Mouse (Mus musculus) bone marrow, adult 2 months (tissue): Measurements from ENCODE around the gene Nek2. TPM values are rescaled to one million over a fixed set of nuclear protein-coding genes. Genes with fewer than 3 reads are reported as not detected.

Experiments used
- H3K27ac ChIP-seq: fragments of 200-500 bp; 2 replicates; pipeline ENCODE4 v1.5.1; 2012; ENCODE audit warnings: low read depth, mild to moderate bottlenecking, control low read depth, inconsistent platforms, low read length; ENCODE audit not compliant: control insufficient read depth, poor library complexity, insufficient read depth
- H3K4me1 ChIP-seq: fragments of 200-500 bp; 2 replicates; pipeline ENCODE4 v1.6.1; 2011; ENCODE audit warnings: low read length; ENCODE audit not compliant: control insufficient read depth, insufficient read depth
- H3K4me3 ChIP-seq: fragments of 200-500 bp; replicated peaks from 2 replicates; pipeline ENCODE3; 2011; ENCODE audit warnings: mild to moderate bottlenecking, low read depth, low read length, control low read depth; ENCODE audit not compliant: control insufficient read depth
- CTCF ChIP-seq: fragments of 200-500 bp; IDR thresholded peaks from 2 replicates; pipeline ENCODE4 v1.5.1; 2011; ENCODE audit warnings: low read length, control low read depth; ENCODE audit not compliant: control insufficient read depth, insufficient read depth
- POLR2A ChIP-seq: fragments of 200-500 bp; IDR thresholded peaks from 2 replicates; pipeline ENCODE4 v1.6.1; 2011; ENCODE audit warnings: low read depth, mild to moderate bottlenecking, control low read depth, low read length, borderline replicate concordance; ENCODE audit not compliant: control insufficient read depth
- WGBS: fragments of 180-500 bp; shearing (Covaris S2); methylation state at CpG from one replicate; pipeline ENCODE4 v1.1.7; 2018; 5-methylcytosine and 5-hydroxymethylcytosine counted together
- polyA plus RNA-seq: library from polyadenylated mRNA; stranded (reverse); fragments of >200 nt; gene quantifications from 2 replicates; pipeline ENCODE4 v1.2.4, GENCODE M21; 2011; ENCODE audit warnings: low replicate concordance; ENCODE audit not compliant: missing spikeins, insufficient read depth, insufficient read length

Nek2 gene
- polyA plus RNA-seq, 1 experiment, result 23.5 TPM

DNA sequence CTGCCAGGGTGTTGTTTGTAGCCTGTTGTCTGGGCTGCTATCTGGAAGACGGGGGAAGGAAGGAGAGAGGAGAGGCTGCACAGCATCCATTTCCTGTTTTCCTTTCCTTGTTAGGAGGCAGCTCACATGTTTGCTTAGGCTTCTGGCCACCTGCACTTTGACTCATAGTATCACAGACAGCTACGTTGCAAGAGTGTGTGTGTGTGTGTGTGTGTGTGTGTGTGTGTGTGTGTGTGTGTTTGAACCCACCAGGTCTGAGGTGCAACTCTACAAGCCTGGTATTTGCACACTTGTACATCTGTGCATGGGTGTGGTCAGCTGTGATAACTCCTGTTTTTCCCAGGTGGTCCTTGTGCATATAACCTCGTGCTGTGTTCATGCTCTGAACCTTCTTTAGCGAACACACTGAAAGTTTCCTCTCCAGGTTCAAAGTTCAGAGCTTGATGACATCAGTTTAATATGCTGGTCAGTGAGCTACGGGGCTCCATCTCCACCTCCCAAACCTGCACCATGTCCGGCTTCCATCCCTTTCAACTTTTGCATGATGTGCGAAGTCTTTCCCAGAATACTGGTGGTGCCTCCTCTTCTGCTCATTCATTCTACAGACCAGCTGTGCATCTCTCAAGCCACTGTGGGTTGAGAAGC, 27.2 kb upstream of the Nek2 start:
- H3K4me1 ChIP-seq, result no peaks in the 10 kb centered on the region; the same call in 1 of the 2 replicates
- TF ChIP-seq CTCF, result no peak
- TF ChIP-seq POLR2A, result no peak
- no peak overlapping the region for H3K4me3 ChIP-seq
- 75% methylated on average over 7 of the region's 7 CpGs for WGBS
- H3K27ac ChIP-seq, result no peak overlapping the region

DNA sequence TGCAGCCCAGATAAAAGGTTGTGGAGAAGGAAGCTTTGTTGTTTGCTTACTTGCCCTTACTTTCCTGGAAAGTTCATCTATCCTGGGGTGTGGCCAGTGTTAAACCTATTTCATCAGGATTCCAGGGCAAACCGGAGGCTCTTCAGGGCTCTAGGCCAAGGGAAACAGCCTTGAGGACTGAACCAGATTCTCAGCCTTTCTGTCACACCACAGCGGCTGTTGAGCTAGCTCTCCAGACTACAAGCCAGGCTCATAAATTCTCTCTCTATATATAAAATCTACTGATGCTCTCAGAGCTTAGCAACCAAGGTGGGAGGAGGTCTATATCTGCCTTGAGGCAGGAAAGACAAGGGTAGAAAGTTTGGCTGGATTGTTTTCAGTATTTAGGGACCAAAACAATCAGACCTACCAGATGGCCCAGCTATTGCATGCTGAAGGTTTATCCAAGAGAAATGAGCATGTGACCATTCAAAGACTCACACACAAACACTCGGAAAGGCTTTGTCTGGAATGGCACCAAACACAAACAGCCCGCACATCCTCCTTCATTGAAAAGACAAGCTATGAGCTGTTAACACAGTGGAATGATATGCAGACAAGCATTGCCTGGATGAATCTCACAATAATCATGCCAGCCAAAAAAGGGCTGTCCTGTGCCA, 24.9 kb upstream of the Nek2 start:
- Histone ChIP-seq H3K27ac (no peak overlapping the region), H3K4me1 (no peaks in the 10 kb centered on the region; the same call in 1 of the 2 replicates), H3K4me3 (no peak overlapping the region)
- TF ChIP-seq CTCF, result no peak
- TF ChIP-seq POLR2A, result no peak
- WGBS, result 84% methylated on average over 4 of the region's 4 CpGs

DNA sequence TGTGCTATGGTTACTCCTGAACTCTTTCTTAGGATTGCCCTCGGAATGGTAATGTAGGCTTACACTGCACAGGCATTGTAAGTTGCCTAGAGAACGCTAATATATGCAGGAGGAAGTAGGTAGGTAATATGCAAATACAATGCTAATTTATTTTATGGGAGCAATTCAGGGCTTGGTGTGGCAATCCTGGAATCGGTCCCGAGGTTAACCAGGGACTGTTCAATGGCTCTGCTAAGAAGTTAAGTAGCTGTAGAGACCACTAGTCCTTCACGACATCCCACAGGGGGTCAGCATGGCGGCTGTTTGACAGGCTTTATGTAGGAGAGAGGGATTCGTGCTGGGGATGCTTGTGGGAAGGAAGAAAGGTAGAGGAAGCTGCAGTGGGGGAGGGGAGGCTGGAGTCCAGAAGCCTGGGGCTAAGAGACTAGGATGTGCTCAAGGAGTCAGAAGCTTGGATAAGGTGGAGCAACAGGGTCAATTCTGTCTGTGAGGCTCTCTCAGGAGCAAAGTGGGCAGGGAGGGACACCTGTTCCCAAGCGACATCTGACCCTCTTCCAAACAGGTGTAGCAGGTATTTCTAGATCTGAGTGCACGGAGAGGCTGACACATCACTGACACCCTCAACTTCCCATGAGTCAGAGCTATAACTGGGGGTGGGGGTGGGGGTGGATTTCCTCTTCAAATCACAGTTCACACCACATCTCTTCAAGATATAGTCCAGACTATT, 19.0 kb upstream of the Nek2 start:
- 53% methylated on average over 9 of the region's 9 CpGs for WGBS
- TF ChIP-seq POLR2A, result no peak
- TF ChIP-seq CTCF, result no peak

DNA sequence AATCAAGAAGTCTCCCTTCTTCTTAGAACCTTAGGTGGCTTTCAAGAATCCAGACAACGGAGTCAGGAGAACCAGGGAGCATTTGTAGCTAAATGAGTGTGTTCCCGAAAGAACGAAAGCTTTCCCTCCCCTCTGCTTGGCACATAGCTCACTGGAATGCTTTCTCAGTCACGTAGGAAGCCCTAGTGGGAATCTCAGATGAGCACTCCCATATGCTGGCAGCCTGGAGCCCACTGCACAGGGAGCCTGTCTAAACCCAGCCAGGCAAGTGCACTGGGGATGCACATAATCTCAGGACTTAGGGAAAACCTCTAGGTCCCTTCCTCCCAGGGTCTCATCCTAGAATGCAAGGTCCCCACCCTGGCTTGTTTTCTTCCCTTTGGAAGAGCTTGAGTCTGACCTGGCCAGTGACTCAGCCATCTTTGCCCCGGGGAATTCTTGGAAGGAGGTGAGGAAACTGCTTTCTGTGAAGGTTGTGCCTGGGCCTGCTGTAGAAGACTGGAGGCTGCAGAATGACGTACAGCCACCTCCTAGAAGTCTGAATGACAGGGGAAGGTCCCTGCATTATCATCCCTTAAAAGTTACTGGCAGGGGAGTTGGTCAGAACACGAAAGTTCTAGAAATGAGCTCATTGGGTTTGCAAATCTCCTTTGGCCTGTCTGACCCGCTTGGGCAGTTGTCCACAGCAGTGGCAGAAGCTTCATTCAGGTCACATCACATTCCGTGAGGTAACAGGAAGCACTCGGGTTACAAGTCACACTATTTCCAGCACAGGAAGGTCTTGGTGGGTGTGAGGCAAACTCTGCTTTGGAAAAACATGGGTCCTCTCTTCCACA, 18.2 kb upstream of the Nek2 start:
- no peak overlapping the region for H3K4me3 ChIP-seq
- no peaks in the 10 kb centered on the region; the same call in 1 of the 2 replicates for H3K4me1 ChIP-seq
- TF ChIP-seq CTCF (no peak), POLR2A (no peak)
- WGBS, result 68% methylated on average over 10 of the region's 10 CpGs
- H3K27ac ChIP-seq, result no peak overlapping the region

More for the DNA sequence above, 19.0 kb upstream of the Nek2 start:
- Histone ChIP-seq H3K27ac (no peak overlapping the region), H3K4me3 (no peak overlapping the region), H3K4me1 (no peaks in the 10 kb centered on the region; the same call in 1 of the 2 replicates)

DNA sequence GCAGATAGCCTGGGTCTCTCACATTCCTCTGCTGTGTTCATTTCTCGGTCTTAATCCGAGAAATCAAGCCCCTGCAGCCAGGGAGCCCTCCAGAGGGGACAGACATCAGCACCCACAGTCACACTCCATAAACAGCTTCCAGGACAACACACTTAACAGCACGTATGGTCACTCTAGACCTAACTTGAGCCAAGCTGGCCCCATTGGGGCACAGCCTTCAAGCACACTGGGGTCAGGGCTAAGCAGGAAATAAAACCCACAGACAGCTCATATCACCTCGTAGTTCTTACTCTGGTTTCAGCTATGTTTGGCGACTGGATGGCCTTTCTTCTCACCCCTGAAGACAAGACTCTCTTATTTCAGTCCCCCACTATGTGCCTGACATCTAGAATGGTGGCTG, 16.5 kb upstream of the Nek2 start:
- H3K27ac ChIP-seq, result no peak overlapping the region
- WGBS, result 38% methylated on average over 5 of the region's 5 CpGs
- no peak for TF ChIP-seq POLR2A
- no peaks in the 10 kb centered on the region; the same call in 1 of the 2 replicates for H3K4me1 ChIP-seq
- no peak overlapping the region for H3K4me3 ChIP-seq

DNA sequence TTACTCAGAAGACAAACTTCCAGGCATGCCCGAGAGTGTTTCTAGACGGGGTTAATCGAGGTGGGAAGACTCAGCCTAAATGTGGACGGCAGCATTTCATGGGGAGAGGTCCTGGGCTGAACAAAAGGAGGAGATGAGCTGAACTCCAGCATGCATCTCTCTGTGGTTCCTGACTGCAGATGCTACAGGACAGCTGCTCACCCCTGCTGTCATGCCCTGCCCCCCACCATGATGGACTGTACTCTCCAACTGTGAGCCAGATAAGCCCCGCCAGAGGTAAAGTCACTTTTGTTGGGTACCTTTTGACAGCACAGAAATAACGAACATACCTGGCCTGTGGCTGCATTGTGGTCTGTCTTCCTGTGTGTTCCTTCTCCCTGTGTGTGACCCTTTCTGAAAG, 15.5 kb upstream of the Nek2 start:
- no peak for TF ChIP-seq POLR2A
- no peak for TF ChIP-seq CTCF
- Histone ChIP-seq H3K4me1 (no peaks in the 10 kb centered on the region; the same call in 1 of the 2 replicates), H3K4me3 (no peak overlapping the region), H3K27ac (no peak overlapping the region)
- WGBS, result 72% methylated on average over 6 of the region's 6 CpGs

DNA sequence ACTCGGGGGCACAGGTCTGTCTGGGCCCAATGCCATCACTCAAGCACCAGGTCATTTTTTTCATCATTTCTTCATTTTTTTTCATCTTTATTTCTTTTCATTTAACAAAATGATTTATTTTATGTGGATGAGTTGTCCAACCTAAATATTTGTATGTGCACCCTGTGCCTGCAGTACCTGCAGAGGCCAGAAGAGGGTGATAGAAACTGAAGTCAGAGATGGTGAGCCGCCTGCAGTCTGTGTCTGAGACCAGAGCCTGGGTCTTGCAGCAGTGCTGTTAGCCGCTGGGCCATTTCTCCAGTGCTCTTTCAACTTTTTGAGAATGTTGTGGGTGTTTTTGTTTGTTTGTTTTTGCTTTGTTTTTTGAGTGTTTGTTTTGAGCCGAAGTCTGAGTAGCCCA, 14.5 kb upstream of the Nek2 start:
- H3K27ac ChIP-seq, result no peak overlapping the region
- H3K4me3 ChIP-seq, result no peak overlapping the region
- H3K4me1 ChIP-seq, result no peaks in the 10 kb centered on the region; the same call in 1 of the 2 replicates
- TF ChIP-seq CTCF (no peak), POLR2A (no peak)
- 89% methylated on average over 4 of the region's 4 CpGs for WGBS
